Mouse (Mus musculus) liver, embryonic 11.5 days (tissue): ENCODE measurements at regions not wholly inside any gene's neighbourhood (a gene's known extent, or its start where the extent isn't known, plus 50 kb on each side); places are given as distances from the start of the nearest gene placed in this dataset.

Source experiments
- ATAC-seq: fragments of 200-750 bp; cut with Nextera tagmentation; replicated peaks from 2 replicates; pipeline ENCODE4 v1.8.0; 2017; ENCODE audit warnings: moderate number of reproducible peaks, mild to moderate bottlenecking, moderate TSS enrichment, moderate library complexity; ENCODE audit not compliant: low FRiP score
- DNase-seq: peaks from one replicate; pipeline ENCODE4 v3.0.0-alpha.2; 2017; ENCODE audit warnings: low spot score
- H3K27ac ChIP-seq: fragments of 300-500 bp; sonication (generic); 2 replicates; pipeline ENCODE4 v1.5.1; 2014; ENCODE audit warnings: mild to moderate bottlenecking, low read depth, low read length, control low read depth
- H3K27me3 ChIP-seq: fragments of 300-500 bp; sonication (generic); replicated peaks from 2 replicates; pipeline ENCODE4 v1.6.1; 2014; ENCODE audit warnings: low read length, mixed read lengths; ENCODE audit not compliant: control insufficient read depth, insufficient read depth
- H3K36me3 ChIP-seq: fragments of 300-500 bp; sonication (generic); 2 replicates; pipeline ENCODE4 v1.6.1; 2014; ENCODE audit warnings: mild to moderate bottlenecking, low read length, moderate library complexity, mixed read lengths; ENCODE audit not compliant: control insufficient read depth, insufficient read depth
- H3K4me1 ChIP-seq: fragments of 300-500 bp; sonication (generic); replicated peaks from 2 replicates; pipeline ENCODE4 v1.6.1; 2014; ENCODE audit warnings: low read length, mixed read lengths; ENCODE audit not compliant: control insufficient read depth, insufficient read depth
- H3K4me2 ChIP-seq: fragments of 300-500 bp; sonication (generic); 2 replicates; pipeline ENCODE4 v1.6.1; 2014; ENCODE audit warnings: mild to moderate bottlenecking, control low read depth, moderate library complexity
- H3K4me3 ChIP-seq: fragments of 300-500 bp; sonication (generic); 2 replicates; pipeline ENCODE4 v1.5.1; 2014; ENCODE audit warnings: low read depth, low read length, control low read depth
- H3K9ac ChIP-seq: fragments of 300-500 bp; sonication (generic); 2 replicates; pipeline ENCODE4 v1.6.1; 2014; ENCODE audit warnings: low read depth, low read length, control low read depth
- H3K9me3 ChIP-seq: fragments of 300-500 bp; sonication (generic); 2 replicates; pipeline ENCODE4 v1.6.1; 2016; ENCODE audit warnings: low read length, inconsistent platforms, mixed read lengths; ENCODE audit not compliant: control insufficient read depth
- WGBS: fragments of 180-500 bp; shearing (Covaris S2); extraction: QIAGEN DNeasy Blood & Tissue Kit; methylation state at CpG from one replicate; pipeline ENCODE4 v1.1.7; 2014; 5-methylcytosine and 5-hydroxymethylcytosine counted together

DNA sequence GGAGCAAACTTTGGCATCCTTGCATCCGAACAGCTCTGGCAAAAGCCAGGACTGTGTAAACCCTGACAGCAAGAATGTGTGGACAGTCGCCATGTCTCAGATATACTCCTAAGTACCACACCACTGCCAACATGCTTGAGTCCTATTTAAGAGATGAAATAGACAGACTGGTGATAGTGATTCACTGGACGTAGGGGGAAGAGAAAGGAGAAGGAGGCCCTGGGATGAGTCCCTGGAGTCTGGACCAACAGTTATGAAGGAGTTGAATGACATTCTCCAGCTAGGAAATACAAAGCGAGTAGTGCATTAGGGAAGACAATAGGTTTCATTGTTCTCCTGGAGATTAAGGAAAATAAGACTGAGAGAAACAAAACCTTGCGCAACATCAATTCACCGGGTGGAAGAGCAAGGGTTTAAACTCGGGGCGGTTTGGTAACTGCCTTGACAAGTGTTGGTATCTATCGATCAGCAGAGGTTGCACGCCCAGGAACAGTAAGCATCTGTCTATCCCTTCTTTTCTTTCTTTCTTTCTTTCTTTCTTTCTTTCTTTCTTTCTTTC is 54.3 kb upstream of the Nrbf2 start:
- 69% methylated on average over 10 of the region's 10 CpGs for WGBS
- no peaks in the 10 kb centered on the region for H3K36me3 ChIP-seq
- H3K9ac ChIP-seq: no peak overlapping the region
- no peaks in the 10 kb centered on the region for H3K4me1 ChIP-seq
- DNase-seq (no peak), ATAC-seq (no peak)
- H3K9me3 ChIP-seq: no peaks in the 10 kb centered on the region
- no peak overlapping the region for H3K4me3 ChIP-seq
- no peak overlapping the region for H3K4me2 ChIP-seq
- no peaks in the 10 kb centered on the region for H3K27me3 ChIP-seq
- H3K27ac ChIP-seq: no peak overlapping the region

DNA sequence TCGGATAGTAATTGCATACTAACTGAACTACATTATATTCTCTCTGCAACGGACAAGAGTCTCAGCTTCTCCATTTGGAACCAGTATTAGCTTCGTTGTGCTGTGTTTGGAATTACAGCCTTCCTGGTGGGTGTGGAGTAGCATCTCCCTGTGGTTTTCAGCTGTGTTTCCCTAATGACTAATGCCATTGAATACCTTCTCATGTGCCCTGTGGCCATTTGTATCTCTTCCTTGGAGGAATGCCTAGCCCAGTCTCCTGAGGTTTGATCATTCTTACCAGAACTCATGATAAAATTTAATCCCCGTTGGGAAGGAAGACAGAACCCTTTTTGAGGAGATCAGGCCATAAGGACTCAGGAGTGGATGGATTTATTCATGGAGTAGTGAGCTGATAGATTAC is 59.6 kb upstream of the Nrbf2 start:
- Histone ChIP-seq H3K4me3 (no peak overlapping the region), H3K36me3 (no peaks in the 10 kb centered on the region), H3K27ac (no peak overlapping the region), H3K4me1 (no peaks in the 10 kb centered on the region), H3K9ac (no peak overlapping the region), H3K27me3 (no peaks in the 10 kb centered on the region), H3K9me3 (no peaks in the 10 kb centered on the region), H3K4me2 (no peak overlapping the region)
- 76% methylated on average over 4 of the region's 4 CpGs for WGBS
- no peak for ATAC-seq
- no peak for DNase-seq

GRCm38 (mm10) chr10:67350956-67351355 is 65.9 kb upstream of the Nrbf2 start:
- Histone ChIP-seq H3K36me3 (no peaks in the 10 kb centered on the region), H3K4me1 (no peaks in the 10 kb centered on the region), H3K27me3 (no peaks in the 10 kb centered on the region), H3K4me2 (no peak overlapping the region), H3K9me3 (no peaks in the 10 kb centered on the region), H3K9ac (no peak overlapping the region), H3K27ac (no peak overlapping the region), H3K4me3 (no peak overlapping the region)
- ATAC-seq (no peak), DNase-seq (no peak)
- 40% methylated on average over 2 of the region's 2 CpGs for WGBS

GRCm38 (mm10) chr10:67360793-67361192 is 75.7 kb upstream of the Nrbf2 start:
- WGBS: 89% methylated on average over 8 of the region's 8 CpGs
- no peaks in the 10 kb centered on the region for H3K4me1 ChIP-seq
- no peak overlapping the region for H3K4me3 ChIP-seq
- H3K27ac ChIP-seq: no peak overlapping the region
- no peak for ATAC-seq
- DNase-seq: no peak
- H3K9me3 ChIP-seq: no peaks in the 10 kb centered on the region
- no peaks in the 10 kb centered on the region for H3K27me3 ChIP-seq
- H3K4me2 ChIP-seq: no peak overlapping the region
- no peak overlapping the region for H3K9ac ChIP-seq
- no peaks in the 10 kb centered on the region for H3K36me3 ChIP-seq

GRCm38 (mm10) chr10:67361281-67361680 is 76.2 kb upstream of the Nrbf2 start:
- H3K4me1 ChIP-seq: no peaks in the 10 kb centered on the region
- no peak overlapping the region for H3K9ac ChIP-seq
- no peak overlapping the region for H3K27ac ChIP-seq
- no peak for ATAC-seq
- 87% methylated on average over 4 of the region's 4 CpGs for WGBS
- no peak for DNase-seq
- H3K4me3 ChIP-seq: no peak overlapping the region
- no peaks in the 10 kb centered on the region for H3K36me3 ChIP-seq
- no peaks in the 10 kb centered on the region for H3K27me3 ChIP-seq
- no peak overlapping the region for H3K4me2 ChIP-seq
- no peaks in the 10 kb centered on the region for H3K9me3 ChIP-seq

GRCm38 (mm10) chr10:67364595-67364994 is 79.5 kb upstream of the Nrbf2 start:
- 90% methylated on average over 3 of the region's 3 CpGs for WGBS

GRCm38 (mm10) chr10:67365158-67365557 is 80.1 kb upstream of the Nrbf2 start:
- no peaks in the 10 kb centered on the region for H3K27me3 ChIP-seq
- no peaks in the 10 kb centered on the region for H3K36me3 ChIP-seq
- no peak overlapping the region for H3K9ac ChIP-seq
- no peaks in the 10 kb centered on the region for H3K4me1 ChIP-seq
- H3K27ac ChIP-seq: no peak overlapping the region
- no peak for DNase-seq
- H3K4me2 ChIP-seq: no peak overlapping the region
- 79% methylated on average over 7 of the region's 7 CpGs for WGBS
- no peaks in the 10 kb centered on the region for H3K9me3 ChIP-seq
- H3K4me3 ChIP-seq: no peak overlapping the region
- no peak for ATAC-seq

More at GRCm38 (mm10) chr10:67364595-67364994, 79.5 kb upstream of the Nrbf2 start:
- Histone ChIP-seq H3K9ac (no peak overlapping the region), H3K27me3 (no peaks in the 10 kb centered on the region), H3K4me2 (no peak overlapping the region), H3K4me3 (no peak overlapping the region), H3K36me3 (no peaks in the 10 kb centered on the region), H3K9me3 (no peaks in the 10 kb centered on the region), H3K4me1 (no peaks in the 10 kb centered on the region), H3K27ac (no peak overlapping the region)
- no peak for ATAC-seq
- no peak for DNase-seq

- H3K9me3 ChIP-seq: no peaks in the 10 kb centered on the region
- no peaks in the 10 kb centered on the region for H3K4me1 ChIP-seq
- no peak overlapping the region for H3K9ac ChIP-seq
- no peak overlapping the region for H3K27ac ChIP-seq
- no peak overlapping the region; the same call in 1 of the 2 replicates for H3K4me2 ChIP-seq
- H3K36me3 ChIP-seq: no peaks in the 10 kb centered on the region
- H3K27me3 ChIP-seq: no peaks in the 10 kb centered on the region
- 43% methylated on average over 13 of the region's 13 CpGs for WGBS
- H3K4me3 ChIP-seq: no peak overlapping the region
- DNase-seq: no peak
- ATAC-seq: no peak
These were observed 87.6 kb upstream of the Nrbf2 start for GRCm38 (mm10) chr10:67372569-67373161.

DNA sequence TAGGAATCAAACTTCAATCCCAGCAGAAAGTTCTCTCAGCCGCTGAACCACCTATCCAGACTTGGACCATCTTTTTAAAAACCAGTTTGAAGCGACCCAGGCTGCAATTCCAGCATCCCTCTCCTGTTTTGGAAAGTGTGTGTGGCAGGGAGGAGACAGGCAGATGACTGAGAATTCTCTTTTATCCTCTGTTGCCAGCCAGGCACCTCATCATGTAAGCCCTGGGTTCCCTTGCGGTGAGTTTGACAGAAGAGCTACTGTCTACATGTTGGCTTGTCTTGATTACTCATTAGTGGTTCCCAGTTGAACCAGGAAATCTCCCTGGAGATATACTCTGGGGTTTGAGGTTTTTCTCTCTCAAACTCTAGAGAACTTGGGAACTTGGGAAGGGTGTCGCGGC is 91.5 kb upstream of the Nrbf2 start:
- WGBS: 83% methylated on average over 5 of the region's 5 CpGs
- no peaks in the 10 kb centered on the region for H3K27me3 ChIP-seq
- no peak overlapping the region for H3K9ac ChIP-seq
- ATAC-seq (no peak), DNase-seq (no peak)
- H3K4me2 ChIP-seq: no peak overlapping the region
- no peak overlapping the region for H3K27ac ChIP-seq
- H3K9me3 ChIP-seq: no peaks in the 10 kb centered on the region
- no peaks in the 10 kb centered on the region for H3K36me3 ChIP-seq
- H3K4me1 ChIP-seq: no peaks in the 10 kb centered on the region
- no peak overlapping the region for H3K4me3 ChIP-seq
